Mouse (Mus musculus): ENCODE data around the gene Habp2. TPM values are rescaled to one million over a fixed set of nuclear protein-coding genes. Genes with fewer than 3 reads are reported as not detected.

Gene Habp2
- total and polyA plus RNA-seq, 3 experiments = not detected

DNA sequence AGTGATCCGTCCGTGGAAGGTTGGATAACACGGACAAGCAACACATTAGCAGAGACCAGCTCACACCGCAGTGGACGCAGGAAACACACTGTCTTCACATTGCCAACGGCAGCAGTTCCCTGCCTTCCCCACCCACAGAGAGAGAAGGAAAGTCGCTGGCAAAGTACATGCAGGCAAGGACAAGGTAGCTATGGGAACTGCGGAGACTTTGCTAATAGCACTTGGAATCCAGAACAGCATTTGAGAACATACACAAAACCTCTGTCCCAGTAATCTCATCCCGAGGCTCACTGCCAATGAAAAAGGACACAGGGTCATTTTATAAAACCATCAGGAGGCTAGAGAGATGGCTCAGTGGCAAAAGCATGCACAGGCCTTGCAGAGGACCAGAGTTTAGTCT lies 79.7 kb downstream of the Habp2 start:
- no peak for DNase-seq (ENCODE audit: extremely low read depth)
- no peaks in the 10 kb centered on the region for H3K36me3 ChIP-seq (replicated peaks in 1 of 2; ENCODE audit: control insufficient read depth in 1 of 2, insufficient read depth in 1 of 2, low read length in 1 of 2)
- H3K4me2 ChIP-seq (ENCODE audit: insufficient read depth, low read depth, poor library complexity, severe bottlenecking) = no peak overlapping the region
- no peaks in the 10 kb centered on the region for H3K9me3 ChIP-seq (replicated peaks; ENCODE audit: low read length)
- no peak overlapping the region for H3K9ac ChIP-seq (ENCODE audit: insufficient read depth, low read depth)
- no peak overlapping the region for H3K4me3 ChIP-seq (replicated peaks in 1 of 3; ENCODE audit: low read depth in 2 of 3, low read length in 2 of 3, poor library complexity in 1 of 3)
- TF ChIP-seq MAZ (IDR thresholded peaks at IDR 0.05; ENCODE audit: low read depth, low read length) = no peak
- no peak for TF ChIP-seq ZNF384 (IDR thresholded peaks at IDR 0.05; ENCODE audit: low read depth, low read length)
- no peak for TF ChIP-seq CHD2 (IDR thresholded peaks at IDR 0.05; ENCODE audit: low read length)
- no peak for TF ChIP-seq POLR2A (IDR thresholded peaks at IDR 0.05; ENCODE audit: low read depth, low read length)
- TF ChIP-seq ELF1 (IDR thresholded peaks at IDR 0.05; ENCODE audit: low read depth, low read length) = no peak
- no peak for TF ChIP-seq MEF2A (IDR thresholded peaks at IDR 0.05; ENCODE audit: borderline replicate concordance, low read depth, low read length)
- no peak for TF ChIP-seq E2F4 (IDR thresholded peaks at IDR 0.05; ENCODE audit: insufficient replicate concordance, low read depth, low read length)
- no peak for TF ChIP-seq BHLHE40 (IDR thresholded peaks at IDR 0.05; ENCODE audit: low read depth, low read length)
- no peak for TF ChIP-seq ETS1 (conservative IDR thresholded peaks at IDR 0.05; ENCODE audit: low read depth, low read length)
- no peak for TF ChIP-seq SIN3A (IDR thresholded peaks at IDR 0.05; ENCODE audit: low read length)
- no peak for TF ChIP-seq GABPA (IDR thresholded peaks at IDR 0.05; ENCODE audit: insufficient replicate concordance, low read depth, low read length)
- TF ChIP-seq RAD21 (IDR thresholded peaks at IDR 0.05; ENCODE audit: low read depth, low read length) = no peak
- no peak for TF ChIP-seq IRF4 (IDR thresholded peaks at IDR 0.05; ENCODE audit: low read depth, low read length)
- no peak for TF ChIP-seq MXI1 (IDR thresholded peaks at IDR 0.05; ENCODE audit: low read depth, low read length)
- no peak for TF ChIP-seq JUND (conservative IDR thresholded peaks at IDR 0.05; ENCODE audit: low read depth, low read length)
- TF ChIP-seq CHD1 (IDR thresholded peaks at IDR 0.05; ENCODE audit: low read depth, low read length) = no peak
- TF ChIP-seq SMC3 (IDR thresholded peaks at IDR 0.05; ENCODE audit: low read depth, low read length) = no peak
- TF ChIP-seq PAX5 (IDR thresholded peaks at IDR 0.05; ENCODE audit: low read length) = no peak
- dilution Hi-C loops (cut with MboI; ENCODE audit: extremely low pct_ligation_motif_present, extremely low pct_unique_long_range_greater_than_20kb, low sequenced_read_pairs) (no loop called here), in situ Hi-C loops (cut with MboI; ENCODE audit: low pct_ligation_motif_present, low pct_unique_long_range_greater_than_20kb, low sequenced_read_pairs) (no loop called here)
- no peak overlapping the region for H3K27ac ChIP-seq (ENCODE audit: insufficient read depth, low read depth)
- no peaks in the 10 kb centered on the region for H3K79me2 ChIP-seq (replicated peaks; ENCODE audit: control insufficient read depth, extremely low read depth, insufficient read depth, poor library complexity, severe bottlenecking)
- H3K4me1 ChIP-seq (ENCODE audit: control insufficient read depth in 1 of 2, insufficient read depth in 2 of 2) = no peaks in the 10 kb centered on the region
- no peaks in the 10 kb centered on the region for H3K27me3 ChIP-seq (replicated peaks)

DNA sequence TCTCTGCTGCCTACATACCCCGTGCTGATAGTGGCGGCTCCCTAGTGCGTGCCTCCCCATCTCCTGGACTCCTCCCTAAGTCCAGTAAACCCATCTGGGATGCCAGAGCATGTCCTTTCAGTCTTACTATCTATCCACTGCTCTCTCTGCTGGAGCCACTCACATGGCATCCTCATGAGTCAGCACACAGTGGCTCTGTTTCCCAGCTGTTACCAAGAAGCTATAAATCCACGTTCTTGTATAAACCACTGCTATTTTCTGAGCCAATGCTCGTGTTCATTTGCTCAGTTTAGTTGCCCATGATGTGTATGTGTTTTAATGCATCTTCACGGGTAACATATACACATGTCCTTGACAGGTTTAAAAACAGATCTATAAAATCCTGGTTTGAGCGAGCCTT lies 80.8 kb downstream of the Habp2 start:
- no peak for DNase-seq (ENCODE audit: extremely low read depth)
- Histone ChIP-seq H3K27me3 (replicated peaks) (no peaks in the 10 kb centered on the region), H3K4me3 (replicated peaks in 1 of 3; ENCODE audit: low read depth in 2 of 3, low read length in 2 of 3, poor library complexity in 1 of 3) (no peak overlapping the region), H3K27ac (ENCODE audit: insufficient read depth, low read depth) (no peak overlapping the region), H3K4me1 (ENCODE audit: control insufficient read depth in 1 of 2, insufficient read depth in 2 of 2) (no peaks in the 10 kb centered on the region), H3K79me2 (replicated peaks; ENCODE audit: control insufficient read depth, extremely low read depth, insufficient read depth, poor library complexity, severe bottlenecking) (no peaks in the 10 kb centered on the region), H3K4me2 (ENCODE audit: insufficient read depth, low read depth, poor library complexity, severe bottlenecking) (no peak overlapping the region), H3K36me3 (replicated peaks in 1 of 2; ENCODE audit: control insufficient read depth in 1 of 2, insufficient read depth in 1 of 2, low read length in 1 of 2) (no peaks in the 10 kb centered on the region), H3K9ac (ENCODE audit: insufficient read depth, low read depth) (no peak overlapping the region), H3K9me3 (replicated peaks; ENCODE audit: low read length) (no peaks in the 10 kb centered on the region)
- in situ Hi-C loops (cut with MboI; ENCODE audit: low pct_ligation_motif_present, low pct_unique_long_range_greater_than_20kb, low sequenced_read_pairs) = no loop called here
- dilution Hi-C loops (cut with MboI; ENCODE audit: extremely low pct_ligation_motif_present, extremely low pct_unique_long_range_greater_than_20kb, low sequenced_read_pairs) = no loop called here
- TF ChIP-seq SIN3A (IDR thresholded peaks at IDR 0.05; ENCODE audit: low read length) = no peak
- no peak for TF ChIP-seq POLR2A (IDR thresholded peaks at IDR 0.05; ENCODE audit: low read depth, low read length)

Measured in CH12.LX (cell line).